In the genomic region with DNA sequence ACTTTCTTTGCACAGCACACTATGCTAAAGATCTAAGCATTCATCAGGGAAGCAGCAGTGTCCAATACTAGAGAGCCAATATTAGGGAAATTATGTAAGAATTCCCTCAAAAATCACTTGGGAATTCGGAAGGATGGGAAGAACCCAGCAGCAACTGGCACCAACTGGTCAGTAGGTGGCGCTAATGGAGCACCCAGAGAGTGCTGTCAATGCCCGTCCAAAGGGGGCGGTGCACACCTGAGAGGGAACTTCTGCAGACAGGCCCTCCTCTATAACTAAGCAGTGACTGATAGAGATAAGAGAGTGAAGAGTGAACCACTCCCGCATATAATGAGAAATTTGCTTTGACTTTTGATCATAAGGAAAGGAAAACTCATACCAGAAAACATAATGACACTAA, we compare ENCODE assay signal across 8 mouse cellular contexts. TPM values are rescaled to one million over a fixed set of nuclear protein-coding genes. Genes with fewer than 3 reads are reported as not detected.
DNase-seq lines count a peak whose midpoint lies in the region; ATAC-seq and TF ChIP-seq lines count a peak whose summit lies in the region.

No protein-coding gene starts in this region.

- no peaks in the 10 kb centered on the region for H3K9me3 ChIP-seq in embryonic facial prominence, embryonic 14.5 days (ENCODE audit: control insufficient read depth, low read length)
- H3K9me3 ChIP-seq in heart, embryonic 16.5 days (replicated peaks; ENCODE audit: control insufficient read depth, low read length) = no peaks in the 10 kb centered on the region
- no peaks in the 10 kb centered on the region for H3K9me3 ChIP-seq in lung, postnatal 0 days (ENCODE audit: low read length)

- H3K4me2 ChIP-seq in embryonic facial prominence, embryonic 14.5 days (ENCODE audit: low read depth, low read length) = no peak overlapping the region
- no peak overlapping the region for H3K4me2 ChIP-seq in heart, embryonic 16.5 days (ENCODE audit: low read depth, low read length)
- H3K4me2 ChIP-seq in lung, postnatal 0 days (replicated peaks; ENCODE audit: low read depth, low read length) = no peak overlapping the region

- H3K27me3 ChIP-seq in embryonic facial prominence, embryonic 14.5 days (replicated peaks; ENCODE audit: control insufficient read depth, insufficient read depth, low read length) = no peaks in the 10 kb centered on the region
- H3K27me3 ChIP-seq in heart, embryonic 16.5 days (ENCODE audit: control insufficient read depth, insufficient read depth, low read length) = no peaks in the 10 kb centered on the region
- H3K27me3 ChIP-seq in lung, postnatal 0 days (replicated peaks; ENCODE audit: insufficient read depth, low read length) = no peaks in the 10 kb centered on the region
- no peaks in the 10 kb centered on the region for H3K27me3 ChIP-seq in small intestine, adult 2 months (ENCODE audit: control insufficient read depth, insufficient read depth, low read length)

- TF ChIP-seq POLR2A in small intestine, adult 2 months (IDR thresholded peaks at IDR 0.05; ENCODE audit: low read depth, low read length) = no peak

- no peak overlapping the region for H3K9ac ChIP-seq in embryonic facial prominence, embryonic 14.5 days (ENCODE audit: low read depth, low read length)
- no peak overlapping the region for H3K9ac ChIP-seq in heart, embryonic 16.5 days (ENCODE audit: low read length)
- no peak overlapping the region for H3K9ac ChIP-seq in lung, postnatal 0 days (replicated peaks; ENCODE audit: low read depth)

- WGBS in embryonic facial prominence, embryonic 14.5 days = 6% methylated on average over 5 of the region's 5 CpGs
- 5% methylated on average over 5 of the region's 5 CpGs for WGBS in heart, embryonic 16.5 days
- 2% methylated on average over 5 of the region's 5 CpGs for WGBS in lung, postnatal 0 days
- 1% methylated on average over 5 of the region's 5 CpGs for WGBS in small intestine, adult 2 months

- TF ChIP-seq EP300 in lung, postnatal 0 days (IDR thresholded peaks at IDR 0.05) = no peak

- H3K36me3 ChIP-seq in embryonic facial prominence, embryonic 14.5 days (ENCODE audit: control insufficient read depth, insufficient read depth, low read length) = no peaks in the 10 kb centered on the region
- no peaks in the 10 kb centered on the region for H3K36me3 ChIP-seq in heart, embryonic 16.5 days (ENCODE audit: control insufficient read depth, insufficient read depth)
- H3K36me3 ChIP-seq in lung, postnatal 0 days (ENCODE audit: insufficient read depth, low read length) = no peaks in the 10 kb centered on the region
- no peaks in the 10 kb centered on the region for H3K36me3 ChIP-seq in small intestine, adult 2 months (ENCODE audit: control insufficient read depth, insufficient read depth, low read length)

- H3K27ac ChIP-seq in embryonic facial prominence, embryonic 14.5 days (replicated peaks; ENCODE audit: low read depth, low read length) = no peak overlapping the region
- H3K27ac ChIP-seq in heart, embryonic 16.5 days (ENCODE audit: low read length) = no peak overlapping the region
- H3K27ac ChIP-seq in lung, postnatal 0 days (ENCODE audit: low read length) = no peak overlapping the region
- no peak overlapping the region for H3K27ac ChIP-seq in small intestine, adult 2 months (ENCODE audit: insufficient read depth, low read depth, low read length)

- TF ChIP-seq CTCF in lung, postnatal 0 days (IDR thresholded peaks at IDR 0.05) = peak; percentile 96
- TF ChIP-seq CTCF in small intestine, adult 2 months (IDR thresholded peaks at IDR 0.05; ENCODE audit: extremely low read depth, insufficient read length, insufficient replicate concordance, low read depth, low read length) = peak; percentile 100

- H3K4me3 ChIP-seq in embryonic facial prominence, embryonic 14.5 days (ENCODE audit: low read depth, low read length) = no peak overlapping the region
- no peak overlapping the region for H3K4me3 ChIP-seq in heart, embryonic 16.5 days (ENCODE audit: low read length)
- H3K4me3 ChIP-seq in lung, postnatal 0 days (ENCODE audit: low read depth, low read length) = no peak overlapping the region
- H3K4me3 ChIP-seq in small intestine, adult 2 months (ENCODE audit: low read depth, low read length) = no peak overlapping the region

- ATAC-seq in embryonic facial prominence, embryonic 14.5 days (ENCODE audit: low read depth) = peak; percentile 65
- ATAC-seq in heart, embryonic 16.5 days (replicated peaks; ENCODE audit: extremely low read depth, insufficient read depth, low FRiP score) = peak; percentile 45
- peak; percentile 59 for ATAC-seq in lung, postnatal 0 days

- DNase-seq in CD8-positive naive resting alpha-beta T cell, adult 2 months (ENCODE audit: low read depth in 2 of 2, low spot score in 2 of 2) = peak; percentile 51 to 53
- peak; percentile 79 for DNase-seq in adipocyte (ENCODE audit: low spot score)
- DNase-seq in embryonic facial prominence, embryonic 14.5 days (ENCODE audit: low spot score) = peak; percentile 68
- DNase-seq in kidney, postnatal 4 days = peak; percentile 77 to 83
- peak; percentile 76 for DNase-seq in lung, postnatal 0 days (ENCODE audit: low spot score)
- peak; percentile 64 for DNase-seq in yolk sac, embryonic 10.5 days (ENCODE audit: low spot score)

- no peaks in the 10 kb centered on the region for H3K4me1 ChIP-seq in embryonic facial prominence, embryonic 14.5 days (ENCODE audit: control insufficient read depth, insufficient read depth, low read length)
- no peaks in the 10 kb centered on the region for H3K4me1 ChIP-seq in heart, embryonic 16.5 days (ENCODE audit: control insufficient read depth, insufficient read depth, low read length)
- H3K4me1 ChIP-seq in lung, postnatal 0 days (ENCODE audit: insufficient read depth, low read depth, low read length) = no peaks in the 10 kb centered on the region
- H3K4me1 ChIP-seq in small intestine, adult 2 months (ENCODE audit: control insufficient read depth, insufficient read depth, insufficient read length, low read length) = no peaks in the 10 kb centered on the region

RNA-seq across cellular contexts. Expression of a gene that starts 4.0 kb away (rescaled TPM):
- polyA plus RNA-seq in embryonic facial prominence, embryonic 14.5 days (2014; fragmentation: Nextera tagmentation; extraction: Ambion mirVana) = not detected in 2 replicates
- polyA plus RNA-seq in heart, embryonic 16.5 days (2015; fragmentation: Nextera tagmentation; extraction: Ambion mirVana) = not detected in 2 replicates
- polyA plus RNA-seq in lung, postnatal 0 days (2015; fragmentation: Nextera tagmentation; extraction: Ambion mirVana) = not detected in 2 replicates
- not detected in 2 replicates for polyA plus RNA-seq in small intestine, adult 2 months (2012; rRNA removed)

RNA-seq across cellular contexts. Expression of a gene that starts 16.6 kb away (rescaled TPM):
- polyA plus RNA-seq in embryonic facial prominence, embryonic 14.5 days (2014; fragmentation: Nextera tagmentation; extraction: Ambion mirVana) = 0.17 and 0.18 TPM in 2 replicates
- polyA plus RNA-seq in heart, embryonic 16.5 days (2015; fragmentation: Nextera tagmentation; extraction: Ambion mirVana) = 0.17 and 0.24 TPM in 2 replicates
- polyA plus RNA-seq in lung, postnatal 0 days (2015; fragmentation: Nextera tagmentation; extraction: Ambion mirVana) = 0.13 TPM in 1 of 2 replicates, not detected in the other
- not detected in 2 replicates for polyA plus RNA-seq in small intestine, adult 2 months (2012; rRNA removed)

RNA-seq across cellular contexts. Expression of a gene that starts 18.8 kb away (rescaled TPM):
- 0.72 and 0.89 TPM in 2 replicates for polyA plus RNA-seq in embryonic facial prominence, embryonic 14.5 days (2014; fragmentation: Nextera tagmentation; extraction: Ambion mirVana)
- 0.97 and 1.4 TPM in 2 replicates for polyA plus RNA-seq in heart, embryonic 16.5 days (2015; fragmentation: Nextera tagmentation; extraction: Ambion mirVana)
- 0.61 and 1.1 TPM in 2 replicates for polyA plus RNA-seq in lung, postnatal 0 days (2015; fragmentation: Nextera tagmentation; extraction: Ambion mirVana)
- polyA plus RNA-seq in small intestine, adult 2 months (2012; rRNA removed) = 0.44 and 0.61 TPM in 2 replicates

RNA-seq across cellular contexts. Expression of a gene that starts 35.2 kb away (rescaled TPM):
- 17.6 and 28.0 TPM in 2 replicates for polyA plus RNA-seq in embryonic facial prominence, embryonic 14.5 days (2014; fragmentation: Nextera tagmentation; extraction: Ambion mirVana)
- 0.08 TPM in 1 of 2 replicates, not detected in the other for polyA plus RNA-seq in heart, embryonic 16.5 days (2015; fragmentation: Nextera tagmentation; extraction: Ambion mirVana)
- polyA plus RNA-seq in lung, postnatal 0 days (2015; fragmentation: Nextera tagmentation; extraction: Ambion mirVana) = not detected in 2 replicates
- polyA plus RNA-seq in small intestine, adult 2 months (2012; rRNA removed) = not detected in 2 replicates

RNA-seq across cellular contexts. Expression of a gene that starts 44.4 kb away (rescaled TPM):
- 2.2 and 2.4 TPM in 2 replicates for polyA plus RNA-seq in embryonic facial prominence, embryonic 14.5 days (2014; fragmentation: Nextera tagmentation; extraction: Ambion mirVana)
- polyA plus RNA-seq in heart, embryonic 16.5 days (2015; fragmentation: Nextera tagmentation; extraction: Ambion mirVana) = 3.0 and 4.3 TPM in 2 replicates
- 6.5 and 7.3 TPM in 2 replicates for polyA plus RNA-seq in lung, postnatal 0 days (2015; fragmentation: Nextera tagmentation; extraction: Ambion mirVana)
- polyA plus RNA-seq in small intestine, adult 2 months (2012; rRNA removed) = 2.1 and 5.8 TPM in 2 replicates
